In genomic region chr19:16286451-16287175, GRCm38 (mm10) we compare ENCODE assay signal across 10 mouse cellular contexts.
A peak's percentile ranks its signal among the peaks of the same experiment; 100 is the strongest.
DNase-seq lines count a peak whose midpoint lies in the region; ATAC-seq and TF ChIP-seq lines count a peak whose summit lies in the region.
"Had no signal": no experiment of that assay in that cellular context is flagged by ENCODE, and none has a peak within 500 bp of the region (broad histone marks: within the 10 kb centered on the region; RNA-seq: fewer than 3 reads in every experiment).

No protein-coding gene starts in this region.

- TF ChIP-seq CTCF in Patski (IDR thresholded peaks at IDR 0.05) = no peak
- TF ChIP-seq CTCF in lung, postnatal 0 days (IDR thresholded peaks at IDR 0.05) = no peak
- no peak for TF ChIP-seq CTCF in thymus, adult 2 months (IDR thresholded peaks at IDR 0.05; ENCODE audit: borderline replicate concordance, control insufficient read depth, extremely low read depth, insufficient read depth, low read length, poor library complexity)

- ATAC-seq in Patski = peak; percentile 56
- ATAC-seq in kidney, embryonic 14.5 days (ENCODE audit: low FRiP score, low TSS enrichment) = no peak
- ATAC-seq in lung, postnatal 0 days = peak; percentile 78

- H3K27me3 ChIP-seq in Patski = no peaks in the 10 kb centered on the region
- H3K27me3 ChIP-seq in kidney, embryonic 14.5 days (ENCODE audit: control insufficient read depth, insufficient read depth, low read length) = no peaks in the 10 kb centered on the region
- no peaks in the 10 kb centered on the region for H3K27me3 ChIP-seq in lung, postnatal 0 days (replicated peaks; ENCODE audit: insufficient read depth, low read length)
- no peaks in the 10 kb centered on the region for H3K27me3 ChIP-seq in thymus, adult 2 months (ENCODE audit: control insufficient read depth, insufficient read depth, low read length)
- H3K27me3 ChIP-seq: embryonic facial prominence, embryonic 15.5 days; neural tube, embryonic 12.5 days had no signal

- intact Hi-C loops in heart, postnatal 36 days (cut with DNase I) = no loop called here

- CTCF ChIA-PET in Patski (lab: Charles Lee) = interaction anchor here (0.8 to 1.9 kb wide), 4 partner anchors 13 to 42 kb away, joined by 3 to 5 read pairs (median 5); no protein-coding TSS in a partner anchor

- H3K36me3 ChIP-seq in kidney, embryonic 14.5 days (ENCODE audit: control insufficient read depth, insufficient read depth, low read length) = no peaks in the 10 kb centered on the region
- no peaks in the 10 kb centered on the region for H3K36me3 ChIP-seq in lung, postnatal 0 days (ENCODE audit: insufficient read depth, low read length)
- H3K36me3 ChIP-seq in thymus, adult 2 months (ENCODE audit: control insufficient read depth, insufficient read depth, low read length) = no peaks in the 10 kb centered on the region
- H3K36me3 ChIP-seq: embryonic facial prominence, embryonic 15.5 days; neural tube, embryonic 12.5 days had no signal

- TF ChIP-seq EP300 in lung, postnatal 0 days (IDR thresholded peaks at IDR 0.05) = peak; percentile 47; the same call in 1 of the 2 replicates

- no peak overlapping the region for H3K4me3 ChIP-seq in kidney, embryonic 14.5 days (ENCODE audit: low read length)
- H3K4me3 ChIP-seq in lung, postnatal 0 days (ENCODE audit: low read depth, low read length) = no peak overlapping the region
- no peak overlapping the region for H3K4me3 ChIP-seq in thymus, adult 2 months (ENCODE audit: control insufficient read depth, insufficient read depth, low read length)
- H3K4me3 ChIP-seq: embryonic facial prominence, embryonic 15.5 days; neural tube, embryonic 12.5 days had no signal

- DNase-seq in heart, adult 11 months = peak; percentile 96
- DNase-seq in heart, postnatal 36 days = no peak
- no peak for DNase-seq in Patski (ENCODE audit: low read depth, low spot score)
- DNase-seq in lung, postnatal 0 days (ENCODE audit: low spot score) = peak; percentile 43
- no peak for DNase-seq in thymus, adult 2 months
- no peak for DNase-seq in frontal cortex, adult 2 months (ENCODE audit: extremely low spot score in 1 of 2, low spot score in 1 of 2)
- no peak for DNase-seq in gastrocnemius, adult 8-10 months (ENCODE audit: low spot score in 2 of 2)

- H3K4me1 ChIP-seq in kidney, embryonic 14.5 days (ENCODE audit: control insufficient read depth, insufficient read depth, low read length) = peaks cover 48% of the 10 kb centered on the region
- H3K4me1 ChIP-seq in lung, postnatal 0 days (ENCODE audit: insufficient read depth, low read depth, low read length) = 0 out of 2 replicates have a peak, but pooled peaks cover 6% of the 10 kb centered on the region
- no peaks in the 10 kb centered on the region for H3K4me1 ChIP-seq in thymus, adult 2 months (replicated peaks; ENCODE audit: control insufficient read depth, insufficient read depth, low read length)

- no peak overlapping the region for H3K4me2 ChIP-seq in kidney, embryonic 14.5 days (replicated peaks; ENCODE audit: low read depth, low read length)
- no peak overlapping the region for H3K4me2 ChIP-seq in lung, postnatal 0 days (replicated peaks; ENCODE audit: low read depth, low read length)
- H3K4me2 ChIP-seq: embryonic facial prominence, embryonic 15.5 days; neural tube, embryonic 12.5 days had no signal

- H3K9me3 ChIP-seq in kidney, embryonic 14.5 days (ENCODE audit: control insufficient read depth, low read length) = no peaks in the 10 kb centered on the region
- no peaks in the 10 kb centered on the region for H3K9me3 ChIP-seq in lung, postnatal 0 days (ENCODE audit: low read length)
- H3K9me3 ChIP-seq: embryonic facial prominence, embryonic 15.5 days; neural tube, embryonic 12.5 days had no signal

- TF ChIP-seq POLR2A in thymus, adult 2 months (IDR thresholded peaks at IDR 0.05; ENCODE audit: control insufficient read depth, extremely low read depth, insufficient read depth, low read length, poor library complexity) = no peak

- WGBS in kidney, embryonic 14.5 days = 30% methylated on average over 10 of the region's 10 CpGs
- 30% methylated on average over 10 of the region's 10 CpGs for WGBS in lung, postnatal 0 days
- 75% methylated on average over 10 of the region's 10 CpGs for WGBS in thymus, adult 2 months

- in situ Hi-C loops in Patski (cut with MboI; ENCODE audit: low pct_unique_long_range_greater_than_20kb) = no loop called here

- H3K9ac ChIP-seq in kidney, embryonic 14.5 days (ENCODE audit: low read depth, low read length) = no peak overlapping the region
- H3K9ac ChIP-seq in lung, postnatal 0 days (replicated peaks; ENCODE audit: low read depth) = no peak overlapping the region
- H3K9ac ChIP-seq: embryonic facial prominence, embryonic 15.5 days; neural tube, embryonic 12.5 days had no signal

- peak overlapping the region; percentile 56 for H3K27ac ChIP-seq in kidney, embryonic 14.5 days (ENCODE audit: low read depth, low read length)
- H3K27ac ChIP-seq in lung, postnatal 0 days (ENCODE audit: low read length) = no peak overlapping the region
- H3K27ac ChIP-seq in thymus, adult 2 months (ENCODE audit: control insufficient read depth, insufficient read depth, low read length) = no peak overlapping the region
- H3K27ac ChIP-seq: embryonic facial prominence, embryonic 15.5 days; neural tube, embryonic 12.5 days had no signal

- POLR2A ChIA-PET in Patski (lab: Charles Lee) = interaction anchor here (1.2 kb wide), 1 partner anchor 13 kb away, joined by 5 read pairs; no protein-coding TSS in a partner anchor

Comparison
In these comparisons a context has a peak if more than half of its experiments do, and no peak if none do; other contexts are left out.
1. DNase-seq: peak in heart, adult 11 months (single experiment) and lung, postnatal 0 days (single experiment); none in heart, postnatal 36 days (0 of 2), Patski (single experiment), thymus, adult 2 months (single experiment), frontal cortex, adult 2 months (0 of 2) and gastrocnemius, adult 8-10 months (0 of 2).